Mouse (Mus musculus) megakaryocyte, embryonic 14.5 days (primary cell): ENCODE measurements around the gene Zfp212.

ENCODE experiments used
- FLI1 ChIP-seq: IDR thresholded peaks from 2 replicates; pipeline ENCODE4 v1.6.1; 2012; ENCODE audit warnings: low read length, inconsistent platforms, mixed read lengths
- GATA1 ChIP-seq: IDR thresholded peaks from 3 replicates; pipeline ENCODE4 v1.6.1; 2012; ENCODE audit warnings: mixed read lengths, low read length, inconsistent platforms, borderline replicate concordance

- TF ChIP-seq GATA1 (no peak), FLI1 (no peak)
Observed at GRCm38 (mm10) chr6:47942461-47942860, 22.2 kb downstream of the Zfp212 start.
